Mouse (Mus musculus) embryonic fibroblast, embryonic 13.5 days (primary cell): ENCODE data around the gene Plpp6.

ENCODE experiments used
- CTCF ChIP-seq: IDR thresholded peaks from 2 replicates; pipeline ENCODE4 v1.5.1; 2011; ENCODE audit warnings: mild to moderate bottlenecking, control low read depth, low read length, moderate library complexity, borderline replicate concordance; ENCODE audit not compliant: insufficient read depth
- POLR2A ChIP-seq: IDR thresholded peaks from 2 replicates; pipeline ENCODE4 v1.6.1; 2011; ENCODE audit warnings: low read depth, mild to moderate bottlenecking, control low read depth, low read length, moderate library complexity

GRCm38 (mm10) chr19:28914598-28914997 is 49.2 kb upstream of the Plpp6 start:
- TF ChIP-seq CTCF (no peak), POLR2A (no peak)
